Mouse (Mus musculus) c-Kit-positive CD71-positive TER-119-negative erythroid progenitor cells, embryonic 14.5 days (primary cell): ENCODE measurements at regions not wholly inside any gene's neighbourhood (a gene's known extent, or its start where the extent isn't known, plus 50 kb on each side); places are given as distances from the start of the nearest gene placed in this dataset.
"Not testable (repeated sequence)": the region's sequence is repeated elsewhere in the genome, so short reads cannot be mapped to it uniquely, and the experiment has no call there.

Source experiments
- DNase-seq: peaks from one replicate; pipeline ENCODE4 v3.0.0-alpha.2; 2013; ENCODE audit warnings: low read depth

DNA sequence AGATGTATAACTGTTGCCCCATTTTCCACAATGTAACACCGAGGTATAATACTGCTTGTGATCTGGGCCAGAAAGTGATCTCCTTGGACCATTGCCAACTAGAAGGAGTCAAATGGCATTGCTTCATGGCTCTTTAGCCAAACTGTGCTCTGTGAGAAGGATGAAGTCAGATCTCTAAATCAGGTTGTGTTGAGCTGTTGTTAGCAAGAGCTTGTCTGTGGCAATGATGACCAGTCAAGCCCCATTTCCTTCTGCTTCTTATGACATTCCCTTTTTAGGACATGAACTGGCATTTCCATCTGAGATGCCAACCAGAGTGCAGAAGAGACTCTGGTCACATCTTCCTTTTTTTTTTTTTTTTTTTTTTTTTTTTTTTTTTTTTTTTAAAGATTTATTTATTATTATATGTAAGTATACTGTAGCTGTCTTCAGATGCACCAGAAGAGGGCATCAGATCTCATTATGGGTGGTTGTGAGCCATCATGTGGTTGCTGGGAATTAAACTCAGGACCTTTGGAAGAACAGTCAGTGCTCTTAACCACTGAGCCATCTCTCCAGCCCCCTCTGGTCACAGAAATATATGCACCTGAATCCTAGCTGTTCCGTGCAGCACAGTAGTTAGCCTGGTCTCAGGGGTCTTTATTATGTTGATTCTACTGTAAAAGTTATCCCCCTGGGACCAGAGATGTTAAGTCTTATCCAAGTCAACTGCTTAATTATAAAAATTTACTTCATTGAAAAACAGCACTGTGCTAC is 1329.4 kb upstream of the A1bg start:
- not testable (repeated sequence) for DNase-seq

DNA sequence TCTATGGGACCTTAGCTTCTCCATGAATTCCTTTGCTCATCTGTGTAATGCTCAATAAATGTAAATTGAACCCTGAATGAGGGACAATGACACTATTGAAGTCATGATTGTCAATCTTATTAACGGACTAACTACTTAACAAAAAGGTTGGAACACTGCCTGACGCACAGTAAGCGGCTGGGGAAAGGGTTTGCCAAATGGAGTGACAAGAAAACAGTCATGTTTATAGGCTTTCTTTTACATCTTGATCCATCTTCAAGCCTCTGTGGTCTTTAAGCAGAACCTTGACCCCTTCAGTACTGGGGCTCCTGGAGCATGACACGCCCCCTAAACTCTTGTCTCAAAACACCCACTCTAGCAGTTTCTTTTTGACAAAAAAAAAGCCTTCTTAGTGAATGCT is 1326.6 kb upstream of the A1bg start:
- DNase-seq, result no peak

DNA sequence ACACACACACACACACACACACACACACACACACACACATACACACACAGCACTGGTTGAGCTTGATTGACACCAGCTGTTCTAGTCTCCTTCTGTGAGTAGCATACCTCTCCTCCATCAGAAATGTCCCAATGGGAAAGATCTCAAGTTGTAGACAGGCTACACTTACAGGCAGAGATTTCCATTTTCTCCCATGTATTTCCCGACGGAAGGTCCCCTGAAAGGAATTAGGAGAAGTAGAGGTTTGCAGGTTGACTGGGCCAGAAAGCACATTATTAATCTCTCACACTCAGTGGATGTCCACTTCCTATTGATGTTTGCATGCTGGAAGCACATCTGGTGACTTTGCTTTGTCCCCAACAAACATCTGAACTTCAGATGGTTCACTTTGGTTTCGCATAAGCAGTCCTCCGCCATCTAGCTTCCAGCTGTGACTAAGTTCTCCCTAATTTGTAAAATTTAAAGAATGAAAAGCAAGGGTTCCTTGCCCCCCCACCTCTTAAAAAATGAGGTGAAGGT is 1323.8 kb upstream of the A1bg start:
- no peak for DNase-seq

DNA sequence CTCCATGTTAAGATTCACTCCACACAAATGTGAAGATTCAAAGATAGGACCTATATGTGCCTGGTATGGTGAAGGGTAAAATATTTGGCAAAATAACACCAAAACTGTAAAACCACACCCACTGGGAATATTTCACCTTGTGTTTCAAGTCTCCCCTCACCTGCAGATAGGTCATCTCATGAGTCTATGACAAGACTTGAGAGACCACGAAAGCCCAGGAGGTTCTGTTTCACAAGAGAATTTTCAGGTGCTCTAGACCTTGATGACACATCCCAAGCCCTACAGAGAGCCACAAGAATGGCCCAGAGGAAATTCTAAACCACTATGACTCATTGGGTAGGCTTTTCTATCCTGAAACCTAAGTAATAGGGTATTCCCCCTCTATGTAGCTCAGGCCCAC is 1322.4 kb upstream of the A1bg start:
- no peak for DNase-seq

DNA sequence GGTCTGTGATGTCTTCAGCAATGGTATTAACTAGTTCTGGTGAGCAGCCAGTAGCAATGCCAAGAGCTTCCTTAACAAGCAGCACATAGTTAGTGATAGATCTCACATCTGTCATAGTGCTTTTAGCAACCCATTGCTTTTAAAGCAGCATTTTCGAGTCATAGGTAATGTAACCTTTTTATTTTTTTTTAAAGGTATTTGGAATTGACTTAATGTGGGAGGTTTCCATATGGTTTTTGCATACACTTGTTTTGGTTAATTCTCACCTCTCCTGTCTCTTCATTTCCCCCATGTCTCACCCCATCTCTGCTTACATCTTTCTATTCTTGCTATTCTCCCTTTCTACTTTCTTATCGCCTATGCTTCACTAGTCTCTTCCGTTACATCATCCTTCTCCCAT is 1322.0 kb upstream of the A1bg start:
- no peak for DNase-seq

DNA sequence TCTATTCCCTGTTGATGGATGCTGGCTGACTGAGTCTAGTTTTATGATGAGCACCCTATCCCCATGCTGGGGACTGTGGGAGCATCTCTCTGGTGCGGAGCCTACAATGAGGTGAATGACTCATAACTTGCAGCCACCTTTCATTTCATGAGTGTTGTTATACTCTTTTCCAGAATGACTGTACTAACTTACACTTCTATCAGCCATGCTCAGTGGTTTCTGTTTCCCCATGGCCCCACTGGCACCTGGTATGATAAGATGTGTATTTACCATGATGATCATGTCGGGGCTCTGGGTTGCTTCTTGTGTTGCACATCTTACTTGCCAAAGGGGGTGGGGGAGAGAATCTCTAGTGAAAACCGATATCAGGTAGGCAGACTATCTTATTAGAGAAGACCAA is 1317.2 kb upstream of the A1bg start:
- no peak for DNase-seq

DNA sequence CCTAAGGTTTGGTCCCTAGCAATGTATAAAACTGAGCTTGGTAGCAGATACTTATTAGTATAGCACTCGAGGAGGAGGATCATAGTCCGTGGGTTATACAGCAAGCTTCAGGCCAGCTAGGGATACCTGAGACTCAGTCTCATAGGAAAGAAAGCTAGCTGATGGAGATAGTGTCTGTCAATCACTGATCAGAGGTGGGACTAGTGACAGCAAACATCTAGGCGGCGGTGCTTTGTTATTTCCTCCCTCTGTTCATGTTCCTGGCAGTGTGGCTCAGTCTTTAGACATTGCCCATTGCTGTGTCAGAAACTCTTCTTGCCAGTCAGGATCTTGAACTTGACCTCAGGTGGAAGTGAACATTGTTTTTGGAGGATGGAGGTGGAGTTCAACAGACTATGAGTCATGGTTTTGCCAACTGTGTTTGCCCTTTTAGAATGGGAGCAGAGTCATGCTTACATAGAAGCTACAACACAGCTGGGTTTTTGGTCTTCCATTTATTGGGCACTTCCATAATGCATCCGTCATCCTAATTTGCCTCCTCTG is 1315.8 kb upstream of the A1bg start:
- no peak for DNase-seq

DNA sequence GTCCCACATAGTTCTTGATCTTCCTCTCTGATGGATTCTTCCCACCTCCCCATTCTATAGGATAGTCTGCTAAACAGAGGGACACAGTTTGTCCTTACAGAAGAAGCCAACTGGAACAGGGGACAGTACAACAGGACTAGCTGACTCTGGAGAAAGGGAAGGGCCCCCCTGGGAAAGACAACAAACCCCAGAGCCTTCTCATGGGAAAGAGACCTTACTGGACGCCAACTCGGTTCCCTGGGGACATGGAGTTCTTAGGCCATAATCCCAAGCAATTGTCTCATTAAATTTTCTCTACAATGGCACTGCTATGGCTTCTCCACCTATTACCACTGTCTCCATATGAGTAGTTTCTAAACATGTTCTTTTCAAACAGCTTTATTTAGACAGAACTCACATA is 1313.2 kb upstream of the A1bg start:
- no peak for DNase-seq

DNA sequence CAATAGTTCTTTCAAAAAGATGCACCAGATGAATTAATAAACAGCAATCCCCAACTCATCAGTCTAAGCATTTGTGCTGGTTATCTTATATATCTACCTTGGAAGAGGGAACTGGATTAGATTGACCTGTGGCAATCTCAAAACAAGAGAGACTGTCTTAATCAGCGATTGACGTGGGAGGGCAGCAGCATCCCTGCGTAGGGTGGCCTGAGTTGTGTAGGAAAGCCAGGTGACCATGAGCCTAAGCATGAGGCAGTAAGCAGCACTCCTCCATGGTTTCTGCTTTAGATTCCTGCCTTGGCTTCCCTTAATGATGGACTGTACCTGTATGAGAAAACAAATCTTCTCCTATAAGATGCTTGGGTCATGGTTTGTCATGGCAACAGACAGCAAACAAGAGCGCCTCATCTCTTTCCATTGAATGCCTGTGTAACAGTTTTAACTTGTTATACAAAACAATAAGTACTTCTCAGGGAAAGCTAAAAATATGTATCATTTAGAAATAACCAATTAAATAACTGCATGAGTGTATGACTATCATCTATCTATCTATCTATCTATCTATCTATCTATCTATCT is 1311.5 kb upstream of the A1bg start:
- no peak for DNase-seq

DNA sequence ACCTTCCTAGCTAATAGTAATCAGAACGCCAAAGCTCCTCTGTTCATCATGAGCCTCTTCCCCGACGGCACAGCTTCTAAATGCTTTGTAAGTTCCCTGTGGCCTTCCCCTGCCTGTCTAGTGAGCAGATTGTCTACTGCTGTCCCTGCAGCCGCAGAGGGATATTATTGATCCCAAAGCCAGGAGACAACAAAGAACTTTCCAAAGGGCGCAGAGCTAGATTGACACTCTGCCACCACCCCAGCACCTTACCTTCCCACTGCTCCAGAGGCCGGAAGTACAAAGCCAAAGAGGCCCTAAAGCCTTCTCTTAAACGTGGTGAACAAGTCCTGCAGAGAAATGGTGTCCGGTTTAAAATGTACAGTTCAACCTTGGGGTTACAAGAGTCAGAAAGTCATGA is 1310.3 kb upstream of the A1bg start:
- DNase-seq, result no peak

DNA sequence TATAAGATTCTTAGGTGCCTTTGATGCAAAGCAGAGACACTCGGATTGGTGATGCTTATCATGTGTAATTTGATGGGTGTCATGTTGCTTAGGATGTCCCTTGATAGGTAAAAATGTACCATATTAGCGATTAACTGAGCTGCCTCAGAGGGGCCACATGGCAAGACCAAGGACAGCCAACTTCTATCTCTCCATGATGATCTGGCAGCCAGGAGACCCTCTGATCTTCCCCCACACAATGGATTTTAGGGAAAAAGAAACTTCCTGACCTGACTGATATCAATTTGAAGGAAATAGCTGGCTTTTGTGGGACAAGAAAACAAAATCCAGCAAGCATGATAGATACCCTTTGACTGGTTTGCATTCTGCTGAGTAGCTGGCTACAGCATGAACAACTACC is 1308.9 kb upstream of the A1bg start:
- no peak for DNase-seq

DNA sequence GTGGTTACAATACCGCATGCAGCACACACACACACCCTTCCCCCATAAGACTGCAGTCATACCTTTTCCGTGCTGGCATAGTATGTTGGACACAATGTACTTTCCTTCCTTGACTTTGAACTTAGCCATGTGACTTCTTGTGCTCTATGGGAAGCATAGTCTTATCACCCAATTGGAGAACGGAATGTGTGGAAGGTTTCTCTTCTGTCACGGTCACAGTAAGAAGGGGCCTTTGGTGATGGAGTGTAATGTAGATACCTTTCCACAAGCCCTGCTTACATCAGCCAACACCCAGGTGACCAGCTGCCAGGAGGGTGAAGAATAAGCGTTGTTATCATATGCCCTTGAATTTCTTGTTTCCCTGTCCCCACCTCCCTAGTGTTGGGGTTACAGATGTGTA is 1308.0 kb upstream of the A1bg start:
- no peak for DNase-seq

DNA sequence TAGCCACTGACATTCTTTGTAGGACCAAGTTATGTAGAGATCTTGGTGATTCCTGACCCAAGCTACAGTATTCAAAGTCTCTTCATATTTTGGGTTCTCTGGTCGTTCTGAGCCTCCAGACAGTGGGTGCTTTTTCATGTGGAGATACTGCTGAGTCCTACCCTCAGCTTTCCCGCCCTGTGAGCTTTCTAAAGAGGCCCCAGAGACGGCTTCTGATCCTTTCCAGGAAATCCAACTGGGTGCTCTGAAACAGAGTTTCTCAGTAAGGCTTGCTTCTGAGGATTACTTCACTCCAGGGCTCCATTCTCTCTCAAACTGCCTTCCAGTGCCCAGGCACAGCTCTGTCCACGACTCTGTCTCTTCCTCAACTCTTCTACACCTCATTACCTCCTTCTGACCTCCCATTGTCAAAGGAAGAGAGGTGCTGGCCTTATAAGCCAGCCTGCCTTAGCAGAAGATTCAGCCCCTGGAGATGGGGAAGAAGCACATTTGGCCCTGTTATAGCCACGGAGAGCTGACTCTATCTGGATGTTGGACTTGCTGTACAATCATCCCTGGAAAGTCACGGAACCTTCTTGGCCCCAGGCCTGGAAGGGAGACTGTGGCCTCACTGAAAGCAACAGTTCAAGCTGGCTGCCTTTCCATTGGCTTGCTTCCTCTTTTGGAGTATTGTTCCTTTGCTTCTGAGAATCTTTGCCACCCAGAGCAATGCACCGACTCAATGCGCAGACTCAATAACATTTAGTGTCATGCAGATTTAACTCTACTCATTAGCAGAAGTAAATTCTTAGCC is 1306.9 kb upstream of the A1bg start:
- DNase-seq, result peak; percentile 55

DNA sequence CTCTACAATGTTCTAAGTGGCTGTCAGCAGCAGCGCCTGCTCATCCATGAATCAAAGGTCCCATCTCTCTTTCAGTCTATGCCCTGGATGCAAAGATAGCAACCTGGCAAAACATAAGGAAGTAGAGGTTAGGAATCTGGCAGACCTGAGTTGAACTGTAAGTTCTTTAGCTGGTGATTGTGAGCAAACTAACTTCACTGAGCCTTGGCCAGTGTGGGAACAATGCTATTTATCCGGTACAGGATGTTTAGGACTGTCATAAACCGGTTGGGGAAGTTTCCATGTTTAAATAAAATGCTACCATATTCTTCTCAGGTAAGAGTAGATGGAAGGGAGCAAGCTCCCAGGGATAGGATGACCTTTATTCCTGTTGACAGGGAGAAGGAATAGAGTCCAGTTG is 1306.2 kb upstream of the A1bg start:
- DNase-seq, result no peak

DNA sequence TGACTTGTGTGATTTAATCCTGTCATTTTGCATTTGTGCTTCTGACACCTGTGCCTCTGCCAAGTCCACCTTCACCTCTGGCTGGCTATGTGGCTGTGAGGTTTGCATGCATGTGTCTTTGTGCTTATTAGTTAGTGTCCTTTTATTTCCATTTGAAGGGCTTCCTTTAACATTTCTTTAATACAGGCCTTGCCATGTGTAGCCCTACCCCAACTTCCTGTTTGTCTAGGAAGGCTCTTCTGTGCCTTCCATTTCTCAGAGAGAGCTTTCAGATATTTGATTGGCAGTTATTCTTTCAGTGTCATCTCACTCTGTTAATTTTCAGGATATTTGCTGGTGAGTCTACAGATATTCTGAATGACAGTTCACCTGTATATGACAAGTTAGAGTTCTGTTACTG is 1302.0 kb upstream of the A1bg start:
- no peak for DNase-seq

DNA sequence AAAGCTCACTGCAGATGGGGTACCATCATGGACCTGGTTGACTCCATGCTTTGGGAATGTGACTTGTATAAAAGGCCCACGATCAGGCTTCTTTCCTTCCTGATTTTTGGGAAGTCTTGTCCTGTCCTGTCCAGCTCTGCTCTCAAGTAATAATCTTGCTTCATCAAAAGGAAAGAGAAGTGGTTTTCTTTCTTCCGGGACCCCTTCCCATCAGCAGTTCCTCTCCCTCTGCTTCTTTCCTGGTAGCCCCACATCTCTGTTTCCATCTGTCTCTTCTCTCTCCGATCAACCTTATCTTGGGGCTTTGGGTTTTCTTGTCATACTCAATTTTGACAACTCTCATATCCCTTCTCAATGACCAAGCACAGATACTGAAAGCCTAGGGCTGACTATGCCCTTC is 1301.4 kb upstream of the A1bg start:
- DNase-seq, result no peak

DNA sequence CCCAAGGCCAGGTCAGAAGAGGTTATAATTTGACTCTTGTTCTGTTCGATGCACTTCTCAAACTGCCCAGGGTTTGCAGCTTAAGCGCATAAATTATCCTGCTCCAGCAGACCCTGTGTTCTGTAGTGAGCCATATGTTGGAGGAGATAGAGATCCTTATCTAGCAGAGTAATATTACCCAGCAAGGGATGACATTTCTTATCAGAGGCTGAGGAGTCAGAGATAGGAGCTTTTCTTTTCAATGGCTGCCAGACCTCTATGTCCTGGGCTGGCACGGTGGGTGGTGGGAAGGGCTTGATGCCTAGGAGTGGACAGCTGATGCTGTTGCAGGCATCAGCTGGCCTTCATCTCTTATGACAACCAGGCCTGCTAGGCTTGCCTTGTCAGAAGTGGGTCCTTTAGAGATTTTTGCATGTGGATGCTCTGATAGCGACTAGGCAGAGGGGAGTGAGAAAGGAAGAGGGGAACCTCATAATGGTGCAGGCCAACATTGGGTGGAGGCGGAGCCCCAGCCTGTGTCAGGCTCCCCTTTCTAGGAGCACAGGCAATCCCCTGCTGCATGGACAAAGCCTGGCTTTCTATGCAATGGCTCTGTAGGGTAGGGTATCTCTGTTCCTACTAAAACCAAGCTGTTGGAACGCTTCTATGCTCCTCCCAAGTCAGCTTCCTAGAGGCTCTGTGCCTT is 1300.5 kb upstream of the A1bg start:
- DNase-seq, result peak; percentile 72

DNA sequence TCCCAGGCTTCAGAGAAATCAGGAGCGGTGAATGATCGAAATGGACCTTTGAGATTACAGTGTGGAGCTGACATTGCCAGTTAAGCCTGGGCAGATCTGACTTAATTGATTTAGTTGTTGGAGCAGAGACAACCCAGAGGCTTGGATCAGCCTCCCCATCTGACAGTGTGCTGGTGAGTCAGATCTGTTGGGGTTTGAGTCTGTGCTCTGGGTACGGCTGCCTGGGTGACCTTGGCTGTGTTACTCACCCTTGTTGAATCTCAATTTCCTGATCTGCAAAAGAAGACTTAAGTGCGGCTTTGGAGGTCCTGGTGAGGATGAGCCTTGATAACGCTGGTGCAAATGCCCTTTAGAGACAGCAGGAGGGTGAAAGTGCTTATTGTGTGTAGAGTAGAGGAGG is 1299.9 kb upstream of the A1bg start:
- DNase-seq, result no peak

DNA sequence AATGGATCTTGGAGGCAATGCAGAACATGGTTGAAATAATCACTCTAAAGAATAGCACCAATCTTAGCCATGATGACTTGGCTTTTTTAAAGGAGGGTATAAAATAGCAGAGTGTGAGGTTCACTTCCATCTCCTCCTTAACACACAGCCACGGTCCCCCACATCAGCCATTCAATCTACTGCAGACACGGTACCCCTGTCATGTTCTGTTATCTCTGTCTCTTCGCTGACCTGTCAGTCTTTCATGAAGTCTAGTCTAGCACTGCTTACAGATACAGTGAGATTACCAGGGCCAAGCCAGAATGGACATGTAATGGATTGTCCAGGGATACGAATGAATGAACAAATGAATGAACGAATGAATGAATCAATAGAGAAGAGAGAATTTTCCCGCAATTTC is 1299.4 kb upstream of the A1bg start:
- no peak for DNase-seq

DNA sequence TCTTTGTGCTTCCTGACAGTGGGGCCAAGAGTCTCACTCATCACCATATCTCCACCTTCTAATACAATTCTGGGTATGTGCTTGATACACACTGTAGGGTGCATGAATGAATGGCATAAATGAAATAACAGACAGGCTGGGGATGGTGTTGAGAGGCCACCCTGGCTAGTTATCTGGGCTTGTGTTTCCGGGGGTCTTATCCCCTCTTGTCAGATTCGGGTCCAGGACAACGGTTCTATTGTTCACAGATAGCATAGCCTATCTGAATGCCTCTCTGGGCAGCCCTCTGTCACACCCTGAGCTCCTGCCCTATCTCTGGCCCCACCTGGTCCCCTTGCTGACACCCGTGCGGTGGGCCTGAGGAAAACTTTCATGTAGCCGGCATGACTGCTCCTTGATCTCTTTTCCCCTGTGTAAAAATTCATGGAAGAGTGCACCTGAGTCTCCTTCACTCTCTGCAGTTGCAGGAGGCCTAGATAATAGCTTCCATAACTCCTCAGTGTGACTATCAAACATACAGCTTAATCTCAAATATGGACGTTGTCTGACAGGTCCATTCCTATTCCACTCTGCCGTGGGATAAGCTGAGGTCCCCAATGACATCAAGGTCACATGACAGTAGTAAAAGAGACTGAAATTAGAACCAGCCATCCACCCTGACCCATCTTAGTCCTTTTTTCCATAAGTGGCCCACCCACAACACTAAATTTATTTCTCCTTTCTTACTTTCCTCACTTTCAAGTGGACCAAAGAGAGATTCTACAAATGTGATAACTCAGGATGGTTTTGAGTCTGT is 1298.4 kb upstream of the A1bg start:
- DNase-seq, result peak; percentile 86

DNA sequence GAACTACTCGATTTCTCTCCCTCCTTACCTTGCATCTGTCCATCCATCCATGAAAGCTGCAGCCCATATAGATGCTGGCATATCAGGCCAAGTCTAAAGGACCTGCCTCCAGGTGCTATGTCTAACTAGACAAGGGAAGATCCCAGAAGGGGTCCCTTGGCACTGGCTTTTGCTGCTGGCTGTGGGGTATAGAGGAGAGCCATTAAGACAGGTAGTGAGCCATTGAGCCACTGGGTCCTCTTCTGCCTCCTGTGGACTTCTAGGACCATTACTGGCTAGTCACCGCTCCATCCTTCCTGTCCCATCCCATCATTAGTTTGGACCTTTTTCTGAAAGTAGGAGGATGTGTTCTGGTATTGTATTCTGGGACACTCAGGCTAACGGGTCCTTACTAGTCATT is 1297.8 kb upstream of the A1bg start:
- no peak for DNase-seq
